15 mouse cellular contexts compared by ENCODE assay signal in the genomic region with DNA sequence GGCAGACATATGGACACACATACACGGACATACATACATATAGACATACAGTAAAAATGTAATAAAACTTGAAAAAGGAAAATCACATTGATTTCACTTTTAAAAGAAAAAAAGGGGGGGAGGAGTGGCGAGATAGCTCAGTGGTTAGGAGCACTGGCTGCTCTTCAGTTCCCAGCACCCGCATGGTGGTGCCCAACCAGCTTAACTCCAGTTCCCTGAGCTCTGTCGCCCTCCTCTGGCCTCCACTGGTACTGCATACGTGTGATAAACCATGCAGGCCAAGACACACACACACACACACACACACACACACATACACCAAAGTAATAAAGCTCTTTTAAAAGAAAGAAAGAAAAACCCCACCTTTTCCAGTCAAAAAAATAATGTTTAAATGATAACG. TPM values are rescaled to one million over a fixed set of nuclear protein-coding genes. Genes with fewer than 3 reads are reported as not detected.
A peak's percentile ranks its signal among the peaks of the same experiment; 100 is the strongest.
DNase-seq lines count a peak whose midpoint lies in the region; TF ChIP-seq lines count a peak whose summit lies in the region.
"Had no signal": no experiment of that assay in that cellular context is flagged by ENCODE, and none has a peak within 500 bp of the region (broad histone marks: within the 10 kb centered on the region; RNA-seq: fewer than 3 reads in every experiment).

No protein-coding gene starts in this region.

- H3K27ac ChIP-seq in left cerebral cortex, adult 2 months: no peak overlapping the region
- H3K27ac ChIP-seq: heart, embryonic 13.5 days; intestine, embryonic 15.5 days; lung, embryonic 15.5 days; stomach, embryonic 15.5 days had no signal

- no peak for DNase-seq in left cerebral cortex, adult 2 months (ENCODE audit: extremely low spot score in 1 of 2, low spot score in 2 of 2)
- no peak for DNase-seq in left cerebral cortex, adult 11 months (ENCODE audit: low spot score)
- peak; percentile 45 for DNase-seq in thymus, postnatal 4 days
- DNase-seq in thymus, postnatal 0 days (ENCODE audit: low spot score): no peak
- DNase-seq in ZHBTc4 (ENCODE audit: low read depth, low spot score): peak; percentile 69
- no peak for DNase-seq in cerebellum, adult 18-20 months
- no peak for DNase-seq in gastrocnemius, adult 18-20 months (ENCODE audit: low spot score)
- DNase-seq: layer of hippocampus, postnatal 36 days had no signal

- TF ChIP-seq CTCF in left cerebral cortex, adult 2 months (IDR thresholded peaks at IDR 0.05): peak; percentile 29

- intact Hi-C loops in left cerebral cortex, adult 2 months (cut with DNase I): no loop called here

- no peak overlapping the region for H3K4me3 ChIP-seq in left cerebral cortex, adult 2 months
- H3K4me3 ChIP-seq: heart, embryonic 13.5 days; intestine, embryonic 15.5 days; lung, embryonic 15.5 days; stomach, embryonic 15.5 days had no signal

RNA-seq across cellular contexts. Expression of gene Tmco4, which starts 42.1 kb away (rescaled TPM):
- 1 to 10 TPM; 2.0 to 3.7 TPM for total RNA-seq in left cerebral cortex, adult 2 months (2021)
- polyA plus RNA-seq in thymus, postnatal 0 days (2015; fragmentation: Nextera tagmentation; extraction: Ambion mirVana): 10.7 and 11.4 TPM in 2 replicates
- total RNA-seq in gastrocnemius, adult 18-20 months (2021): 10 to 100 TPM; 10.2 to 14.3 TPM

RNA-seq across cellular contexts. Expression of gene Rnf186, which starts 47.9 kb away (rescaled TPM):
- total RNA-seq in left cerebral cortex, adult 2 months (2021): not detected
- polyA plus RNA-seq in thymus, postnatal 0 days (2015; fragmentation: Nextera tagmentation; extraction: Ambion mirVana): 0.61 and 1.1 TPM in 2 replicates
- total RNA-seq in gastrocnemius, adult 18-20 months (2021): not detected
- total RNA-seq: adrenal gland, adult 18-20 months; layer of hippocampus, postnatal 36 days had no signal
- polyA plus RNA-seq: embryonic facial prominence, embryonic 11.5 days; forebrain, embryonic 16.5 days; heart, embryonic 13.5 days had no signal

Comparison
In these comparisons a context has a peak if more than half of its experiments do, and no peak if none do; other contexts are left out.
1. DNase-seq: peak in thymus, postnatal 4 days (single experiment) and ZHBTc4 (single experiment); none in left cerebral cortex, adult 2 months (0 of 2), left cerebral cortex, adult 11 months (single experiment), thymus, postnatal 0 days (single experiment), cerebellum, adult 18-20 months (0 of 2) and gastrocnemius, adult 18-20 months (single experiment).